Mouse (Mus musculus): ENCODE measurements around the gene Fstl5.

GRCm38 (mm10) chr3:76147846-76148245 is 73.8 kb downstream of the Fstl5 start:
- TF ChIP-seq EP300 (IDR thresholded peaks at IDR 0.05; ENCODE audit: insufficient read depth, low read depth, low read length) (no peak), POLR2A (IDR thresholded peaks at IDR 0.05; ENCODE audit: insufficient read depth, low read length) (no peak), CTCF (IDR thresholded peaks at IDR 0.05; ENCODE audit: low read depth, low read length) (no peak)

Measured in ES-Bruce4 (cell line).